Mouse (Mus musculus) adipose tissue, adult 10 weeks (tissue): ENCODE measurements around the gene Hsp90aa1. TPM values are rescaled to one million over a fixed set of nuclear protein-coding genes. Genes with fewer than 3 reads are reported as not detected.

Source experiments
- polyA plus RNA-seq: library from polyadenylated mRNA; stranded (reverse); fragments of 350-450 nt; fragmentation: Illumina TruSeq; extraction: RNeasy Lipid Tissue Mini Kit (QIAGEN cat#74804); gene quantifications from one replicate; pipeline ENCODE4 v1.2.3, GENCODE M21; 2014; ENCODE audit warnings: low read depth, low replicate concordance

The Hsp90aa1 gene
- polyA plus RNA-seq, result 174 TPM

GRCm38 (mm10) chr12:110702556-110702955, at the start of gene Hsp90aa1:
Hsp90aa1 (minus strand) TSS chr12:110702728.

GRCm38 (mm10) chr12:110737170-110738157, 34.9 kb upstream of the Hsp90aa1 start, which contains the start of gene Wdr20:
Wdr20 (plus strand) TSS chr12:110737944.

GRCm38 (mm10) chr12:110682561-110683299, 19.8 kb downstream of the Hsp90aa1 start, which contains the start of gene 1700001K19Rik:
1700001K19Rik (minus strand) TSS chr12:110682619.

Other genes starting within 250 kb of the Hsp90aa1 start
- 117 TPM for gene Dync1h1, start 101.3 kb downstream of the Hsp90aa1 start, polyA plus RNA-seq
- 9.1 TPM for gene 1700001K19Rik, start 20.1 kb downstream of the Hsp90aa1 start, polyA plus RNA-seq
- 20.6 TPM for gene Wdr20, start 35.2 kb upstream of the Hsp90aa1 start, polyA plus RNA-seq
- gene Mok, start 138.2 kb upstream of the Hsp90aa1 start, polyA plus RNA-seq, result 5.6 TPM
- 11.1 TPM for gene Zfp839, start 147.5 kb upstream of the Hsp90aa1 start, polyA plus RNA-seq
- 40.6 TPM for gene Cinp, start 186.4 kb upstream of the Hsp90aa1 start, polyA plus RNA-seq
- gene Tecpr2, start 186.5 kb upstream of the Hsp90aa1 start, polyA plus RNA-seq, result 5.4 TPM